Mouse (Mus musculus) CH12.LX (cell line): ENCODE results near the gene Pappa2. TPM values are rescaled to one million over a fixed set of nuclear protein-coding genes. Genes with fewer than 3 reads are reported as not detected.

Experiments used
- DNase-seq: peaks from one replicate; pipeline ENCODE4 v3.0.0-alpha.2; 2013; ENCODE audit errors: extremely low read depth
- H3K27ac ChIP-seq: 2 replicates; pipeline ENCODE4 v1.5.1; 2012; ENCODE audit warnings: low read depth, mild to moderate bottlenecking, control low read depth, moderate library complexity; ENCODE audit not compliant: insufficient read depth
- H3K27me3 ChIP-seq: replicated peaks from 2 replicates; pipeline ENCODE3; 2012; ENCODE audit warnings: inconsistent platforms
- H3K36me3 ChIP-seq, 2 experiments: replicated peaks in 1 of 2; 2 replicates each; pipeline versions ENCODE3 to v1.6.1; 2012; ENCODE audit warnings: inconsistent platforms in 1 of 2, low read length in 1 of 2, mild to moderate bottlenecking in 1 of 2, mixed read lengths in 1 of 2, moderate library complexity in 1 of 2; ENCODE audit not compliant: control insufficient read depth in 1 of 2, insufficient read depth in 1 of 2
- H3K4me1 ChIP-seq, 2 experiments: 2 replicates each; pipeline ENCODE4 v1.6.1; 2012; ENCODE audit warnings: inconsistent platforms in 1 of 2, moderate library complexity in 1 of 2; ENCODE audit not compliant: insufficient read depth in 2 of 2, control insufficient read depth in 1 of 2
- H3K4me2 ChIP-seq: 2 replicates; pipeline ENCODE4 v1.6.1; 2012; ENCODE audit warnings: low read depth, mild to moderate bottlenecking, control low read depth; ENCODE audit not compliant: poor library complexity, insufficient read depth, severe bottlenecking
- H3K4me3 ChIP-seq, 3 experiments: fragments of 150-350 bp in 1 of 3; sonication (generic) in 1 of 3; replicated peaks in 1 of 3; 2 replicates each; pipeline versions ENCODE3 to v1.5.1; 2011 to 2012; ENCODE audit warnings: low read depth in 2 of 3, low read length in 2 of 3, mild to moderate bottlenecking in 2 of 3, moderate library complexity in 2 of 3, control low read depth in 1 of 3, improper control_type of control experiment in 1 of 3, inconsistent platforms in 1 of 3, mixed read lengths in 1 of 3; ENCODE audit not compliant: poor library complexity in 1 of 3
- H3K79me2 ChIP-seq: replicated peaks from 2 replicates; pipeline ENCODE4 v1.6.1; 2012; ENCODE audit warnings: mild to moderate bottlenecking, moderate library complexity; ENCODE audit not compliant: control insufficient read depth, poor library complexity, insufficient read depth, severe bottlenecking; ENCODE audit errors: extremely low read depth
- H3K9ac ChIP-seq: 2 replicates; pipeline ENCODE4 v1.6.1; 2012; ENCODE audit warnings: low read depth, mild to moderate bottlenecking, control low read depth, moderate library complexity; ENCODE audit not compliant: insufficient read depth
- H3K9me3 ChIP-seq: replicated peaks from 2 replicates; pipeline ENCODE3; 2012; ENCODE audit warnings: low read length, inconsistent platforms, mixed read lengths
- BHLHE40 ChIP-seq: IDR thresholded peaks from 2 replicates; pipeline ENCODE4 v1.6.1; 2011; ENCODE audit warnings: mild to moderate bottlenecking, low read depth, low read length, improper control_type of control experiment
- CHD1 ChIP-seq: IDR thresholded peaks from 2 replicates; pipeline ENCODE4 v1.6.1; 2012; ENCODE audit warnings: low read depth, low read length, improper control_type of control experiment, inconsistent platforms
- CHD2 ChIP-seq: IDR thresholded peaks from 2 replicates; pipeline ENCODE4 v1.6.1; 2011; ENCODE audit warnings: low read length, improper control_type of control experiment
- CTCF ChIP-seq, 2 experiments: IDR thresholded peaks in 1 of 2; conservative IDR thresholded peaks in 1 of 2; 2 replicates each; pipeline ENCODE4 v1.5.1; 2011 to 2012; ENCODE audit warnings: low read depth in 2 of 2, low read length in 2 of 2, improper control_type of control experiment in 1 of 2, inconsistent platforms in 1 of 2, mild to moderate bottlenecking in 1 of 2, moderate library complexity in 1 of 2
- E2F4 ChIP-seq: IDR thresholded peaks from 2 replicates; pipeline ENCODE4 v1.6.1; 2011; ENCODE audit warnings: low read depth, low read length, improper control_type of control experiment; ENCODE audit not compliant: insufficient replicate concordance
- ELF1 ChIP-seq: IDR thresholded peaks from 2 replicates; pipeline ENCODE4 v1.6.1; 2014; ENCODE audit warnings: low read depth, mild to moderate bottlenecking, inconsistent platforms, low read length, improper control_type of control experiment
- EP300 ChIP-seq: IDR thresholded peaks from 2 replicates; pipeline ENCODE4 v1.6.1; 2011; ENCODE audit warnings: low read length, improper control_type of control experiment
- ETS1 ChIP-seq: conservative IDR thresholded peaks from 2 replicates; pipeline ENCODE4 v1.6.1; 2012; ENCODE audit warnings: low read depth, mild to moderate bottlenecking, inconsistent platforms, low read length, improper control_type of control experiment, moderate library complexity
- GABPA ChIP-seq: IDR thresholded peaks from 2 replicates; pipeline ENCODE4 v1.6.1; 2012; ENCODE audit warnings: low read depth, low read length, improper control_type of control experiment, inconsistent platforms; ENCODE audit not compliant: insufficient replicate concordance
- HCFC1 ChIP-seq: IDR thresholded peaks from 2 replicates; pipeline ENCODE4 v1.6.1; 2012; ENCODE audit warnings: low read depth, mild to moderate bottlenecking, inconsistent platforms, low read length, improper control_type of control experiment
- IRF4 ChIP-seq: IDR thresholded peaks from 2 replicates; pipeline ENCODE4 v1.6.1; 2014; ENCODE audit warnings: low read depth, mild to moderate bottlenecking, inconsistent platforms, low read length, improper control_type of control experiment
- JUN ChIP-seq: IDR thresholded peaks from 2 replicates; pipeline ENCODE4 v1.6.1; 2011; ENCODE audit warnings: low read depth, mild to moderate bottlenecking, low read length, improper control_type of control experiment, moderate library complexity; ENCODE audit not compliant: insufficient read depth
- JUND ChIP-seq: conservative IDR thresholded peaks from 2 replicates; pipeline ENCODE4 v1.6.1; 2011; ENCODE audit warnings: low read depth, low read length, improper control_type of control experiment
- KAT2A ChIP-seq: IDR thresholded peaks from 2 replicates; pipeline ENCODE4 v1.6.1; 2012; ENCODE audit warnings: low read length, improper control_type of control experiment, inconsistent platforms; ENCODE audit not compliant: insufficient replicate concordance
- MAFK ChIP-seq: IDR thresholded peaks from 2 replicates; pipeline ENCODE4 v1.6.1; 2011; ENCODE audit warnings: low read length, improper control_type of control experiment; ENCODE audit not compliant: insufficient replicate concordance
- MAX ChIP-seq: IDR thresholded peaks from 2 replicates; pipeline ENCODE4 v1.6.1; 2011; ENCODE audit warnings: low read length, improper control_type of control experiment
- MAZ ChIP-seq: IDR thresholded peaks from 2 replicates; pipeline ENCODE4 v1.6.1; 2012; ENCODE audit warnings: low read depth, mild to moderate bottlenecking, inconsistent platforms, low read length, improper control_type of control experiment, moderate library complexity
- MEF2A ChIP-seq: IDR thresholded peaks from 2 replicates; pipeline ENCODE4 v1.6.1; 2014; ENCODE audit warnings: low read depth, mild to moderate bottlenecking, inconsistent platforms, low read length, improper control_type of control experiment, borderline replicate concordance
- MXI1 ChIP-seq: IDR thresholded peaks from 2 replicates; pipeline ENCODE4 v1.6.1; 2011; ENCODE audit warnings: mild to moderate bottlenecking, low read depth, low read length, improper control_type of control experiment
- MYC ChIP-seq: IDR thresholded peaks from 2 replicates; pipeline ENCODE4 v1.6.1; 2011; ENCODE audit warnings: low read depth, mild to moderate bottlenecking, improper control_type of control experiment, low read length
- NELFE ChIP-seq: IDR thresholded peaks from 2 replicates; pipeline ENCODE4 v1.6.1; 2011; ENCODE audit warnings: low read depth, low read length, improper control_type of control experiment
- NRF1 ChIP-seq: IDR thresholded peaks from 2 replicates; pipeline ENCODE4 v1.6.1; 2014; ENCODE audit warnings: low read depth, mild to moderate bottlenecking, inconsistent platforms, low read length, improper control_type of control experiment, moderate library complexity
- PAX5 ChIP-seq: IDR thresholded peaks from 2 replicates; pipeline ENCODE4 v1.6.1; 2012; ENCODE audit warnings: low read length, inconsistent platforms, mixed read lengths
- POLR2A ChIP-seq: IDR thresholded peaks from 2 replicates; pipeline ENCODE4 v1.6.1; 2011; ENCODE audit warnings: low read depth, mild to moderate bottlenecking, improper control_type of control experiment, low read length
- POLR2AphosphoS2 ChIP-seq: IDR thresholded peaks from 2 replicates; pipeline ENCODE4 v1.6.1; 2011; ENCODE audit warnings: low read depth, low read length, improper control_type of control experiment
- RAD21 ChIP-seq: IDR thresholded peaks from 2 replicates; pipeline ENCODE4 v1.6.1; 2011; ENCODE audit warnings: low read depth, mild to moderate bottlenecking, low read length, improper control_type of control experiment, moderate library complexity
- RCOR1 ChIP-seq: conservative IDR thresholded peaks from 2 replicates; pipeline ENCODE4 v1.6.1; 2012; ENCODE audit warnings: low read depth, mild to moderate bottlenecking, inconsistent platforms, low read length, improper control_type of control experiment
- SIN3A ChIP-seq: IDR thresholded peaks from 2 replicates; pipeline ENCODE4 v1.6.1; 2012; ENCODE audit warnings: low read length, improper control_type of control experiment, inconsistent platforms
- SMC3 ChIP-seq: IDR thresholded peaks from 2 replicates; pipeline ENCODE4 v1.6.1; 2011; ENCODE audit warnings: low read depth, low read length, improper control_type of control experiment
- TBP ChIP-seq: conservative IDR thresholded peaks from 2 replicates; pipeline ENCODE4 v1.6.1; 2011; ENCODE audit warnings: low read depth, low read length, improper control_type of control experiment
- TCF12 ChIP-seq: IDR thresholded peaks from 2 replicates; pipeline ENCODE4 v1.6.1; 2014; ENCODE audit warnings: low read depth, mild to moderate bottlenecking, inconsistent platforms, low read length, improper control_type of control experiment
- UBTF ChIP-seq: IDR thresholded peaks from 2 replicates; pipeline ENCODE4 v1.6.1; 2012; ENCODE audit warnings: low read depth, mild to moderate bottlenecking, inconsistent platforms, low read length, improper control_type of control experiment, moderate library complexity
- USF1 ChIP-seq: IDR thresholded peaks from 2 replicates; pipeline ENCODE4 v1.6.1; 2014; ENCODE audit warnings: low read depth, mild to moderate bottlenecking, inconsistent platforms, low read length, improper control_type of control experiment
- USF2 ChIP-seq: conservative IDR thresholded peaks from 2 replicates; pipeline ENCODE4 v1.6.1; 2011; ENCODE audit warnings: low read depth, low read length, improper control_type of control experiment
- ZC3H11A ChIP-seq: IDR thresholded peaks from 2 replicates; pipeline ENCODE4 v1.6.1; 2012; ENCODE audit warnings: low read depth, mild to moderate bottlenecking, inconsistent platforms, low read length, improper control_type of control experiment
- ZKSCAN1 ChIP-seq: IDR thresholded peaks from 2 replicates; pipeline ENCODE4 v1.6.1; 2012; ENCODE audit warnings: low read depth, inconsistent platforms, low read length, improper control_type of control experiment, borderline replicate concordance
- ZMIZ1 ChIP-seq: IDR thresholded peaks from 2 replicates; pipeline ENCODE4 v1.6.1; 2012; ENCODE audit warnings: low read depth, mild to moderate bottlenecking, inconsistent platforms, low read length, improper control_type of control experiment
- ZNF384 ChIP-seq: IDR thresholded peaks from 2 replicates; pipeline ENCODE4 v1.6.1; 2012; ENCODE audit warnings: low read depth, low read length, improper control_type of control experiment, inconsistent platforms
- dilution Hi-C: fragments of 300-500 bp; cut with MboI; formaldehyde crosslinking; loops from 2 replicates; pipeline ENCODE4 v1.14.3; 2020; ENCODE audit warnings: low sequenced_read_pairs; ENCODE audit not compliant: extremely low pct_unique_long_range_greater_than_20kb, extremely low pct_ligation_motif_present
- in situ Hi-C: fragments of 300-500 bp; cut with MboI; formaldehyde crosslinking; loops from 3 replicates; pipeline ENCODE4 v1.14.3; 2019; ENCODE audit warnings: low sequenced_read_pairs, low pct_ligation_motif_present, low pct_unique_long_range_greater_than_20kb, mixed read lengths
- polyA plus RNA-seq: library from polyadenylated mRNA; unstranded; fragments of >175 nt; gene quantifications from 2 replicates; pipeline ENCODE4 v1.2.1, GENCODE M21; 2012; ENCODE audit warnings: low read depth; ENCODE audit not compliant: insufficient read length
- total RNA-seq, 2 experiments: library from RNA; depleted of rRNA; stranded (reverse); fragments of 300-350 nt in 1 of 2; fragments of >200 nt in 1 of 2; gene quantifications; 2 replicates each; pipeline ENCODE4 v1.2.3; 2012 to 2014

Gene Pappa2
- total and polyA plus RNA-seq, 3 experiments, result 0.17 to 1.3 (median 0.20) TPM

GRCm38 (mm10) chr1:158669971-158670592, 310.2 kb downstream of the Pappa2 start:
- Histone ChIP-seq H3K79me2 (no peaks in the 10 kb centered on the region), H3K36me3 (no peaks in the 10 kb centered on the region), H3K4me3 (no peak overlapping the region), H3K4me1 (peaks cover 0 to 23% of the 10 kb centered on the region in 2 experiments; a peak in 3 of 4 replicates), H3K27ac (no peak overlapping the region), H3K9ac (no peak overlapping the region), H3K4me2 (peak overlapping the region; percentile 81), H3K27me3 (no peaks in the 10 kb centered on the region), H3K9me3 (no peaks in the 10 kb centered on the region)
- TF ChIP-seq UBTF, result no peak
- TF ChIP-seq E2F4, result no peak
- no peak for TF ChIP-seq MAX
- TF ChIP-seq POLR2AphosphoS2, result no peak
- TF ChIP-seq ZC3H11A, result peak; percentile 55; the same call in 1 of the 2 replicates
- TF ChIP-seq POLR2A, result no peak
- peak; percentile 82 to 93 for TF ChIP-seq CTCF (conservative IDR thresholded peaks at IDR 0.05 in 1 of 2, IDR thresholded peaks at IDR 0.05 in 1 of 2; ENCODE audit: low read depth in 2 of 2, low read length in 2 of 2)
- TF ChIP-seq USF1, result no peak
- peak; percentile 90 for TF ChIP-seq SMC3
- no peak for TF ChIP-seq SIN3A
- TF ChIP-seq ZKSCAN1, result no peak
- no peak for TF ChIP-seq KAT2A
- TF ChIP-seq NRF1, result no peak
- peak; percentile 80 for TF ChIP-seq MAZ
- TF ChIP-seq ELF1, result peak; percentile 80
- TF ChIP-seq PAX5, result no peak
- TF ChIP-seq BHLHE40, result no peak
- TF ChIP-seq JUN, result no peak
- TF ChIP-seq CHD1, result no peak
- TF ChIP-seq JUND, result no peak
- peak; percentile 99 for TF ChIP-seq RAD21
- no peak for TF ChIP-seq RCOR1
- TF ChIP-seq ETS1, result no peak
- TF ChIP-seq ZMIZ1, result no peak
- no peak for TF ChIP-seq TBP
- no peak for TF ChIP-seq MXI1
- TF ChIP-seq HCFC1, result no peak
- TF ChIP-seq EP300, result no peak
- TF ChIP-seq ZNF384, result peak; percentile 60
- TF ChIP-seq MYC, result no peak
- no peak for TF ChIP-seq USF2
- no peak for TF ChIP-seq MAFK
- TF ChIP-seq MEF2A, result no peak
- TF ChIP-seq GABPA, result no peak
- peak; percentile 74 for TF ChIP-seq IRF4
- TF ChIP-seq CHD2, result no peak
- TF ChIP-seq TCF12, result no peak
- TF ChIP-seq NELFE, result peak; percentile 24; the same call in 1 of the 2 replicates
- in situ Hi-C loops (loop anchor here (5.0 to 25.0 kb wide), 3 partner anchors 282 to 1108 kb away; no protein-coding TSS in a partner anchor), dilution Hi-C loops (no loop called here)
- DNase-seq, result peak; percentile 84
